Mouse (Mus musculus) CD4-positive, CD25-positive, alpha-beta regulatory T cell, adult 9 weeks (primary cell): Measurements from ENCODE around the gene Cyb5d1. TPM values are rescaled to one million over a fixed set of nuclear protein-coding genes. Genes with fewer than 3 reads are reported as not detected.

Experiments used
- polyA plus RNA-seq: library from polyadenylated mRNA; unstranded; fragments of 100-300 nt; shearing (Covaris generic); gene quantifications from one replicate; pipeline ENCODE4 v1.2.1, GENCODE M21; 2017

The Cyb5d1 gene
- polyA plus RNA-seq, result 38.7 TPM

DNA sequence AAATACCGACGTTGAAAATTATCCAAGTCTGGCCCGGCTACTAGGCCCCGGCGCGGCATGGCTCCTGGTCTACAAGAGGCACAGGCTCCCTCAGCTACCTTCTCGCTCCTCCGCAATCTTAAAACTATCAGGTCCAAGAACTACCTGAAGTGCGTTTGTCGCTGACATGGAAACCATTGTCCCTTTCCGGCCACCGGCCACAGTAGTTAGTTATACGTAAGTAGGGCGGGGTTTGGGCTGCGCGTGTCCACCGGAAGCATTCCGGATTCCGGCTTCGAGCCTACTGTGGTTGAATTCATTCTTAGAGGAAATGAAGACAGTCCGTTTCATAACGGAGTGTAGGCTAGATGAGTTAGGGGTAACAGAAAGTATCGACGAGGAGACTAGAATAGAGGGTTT, at the start of gene Cyb5d1, which contains the start of gene Naa38:
Gene Cyb5d1, minus strand, starts transcription at position 397 of the 399 bp plus-strand sequence.
Gene Naa38, plus strand, starts transcription at position 253 of the 399 bp plus-strand sequence.

DNA sequence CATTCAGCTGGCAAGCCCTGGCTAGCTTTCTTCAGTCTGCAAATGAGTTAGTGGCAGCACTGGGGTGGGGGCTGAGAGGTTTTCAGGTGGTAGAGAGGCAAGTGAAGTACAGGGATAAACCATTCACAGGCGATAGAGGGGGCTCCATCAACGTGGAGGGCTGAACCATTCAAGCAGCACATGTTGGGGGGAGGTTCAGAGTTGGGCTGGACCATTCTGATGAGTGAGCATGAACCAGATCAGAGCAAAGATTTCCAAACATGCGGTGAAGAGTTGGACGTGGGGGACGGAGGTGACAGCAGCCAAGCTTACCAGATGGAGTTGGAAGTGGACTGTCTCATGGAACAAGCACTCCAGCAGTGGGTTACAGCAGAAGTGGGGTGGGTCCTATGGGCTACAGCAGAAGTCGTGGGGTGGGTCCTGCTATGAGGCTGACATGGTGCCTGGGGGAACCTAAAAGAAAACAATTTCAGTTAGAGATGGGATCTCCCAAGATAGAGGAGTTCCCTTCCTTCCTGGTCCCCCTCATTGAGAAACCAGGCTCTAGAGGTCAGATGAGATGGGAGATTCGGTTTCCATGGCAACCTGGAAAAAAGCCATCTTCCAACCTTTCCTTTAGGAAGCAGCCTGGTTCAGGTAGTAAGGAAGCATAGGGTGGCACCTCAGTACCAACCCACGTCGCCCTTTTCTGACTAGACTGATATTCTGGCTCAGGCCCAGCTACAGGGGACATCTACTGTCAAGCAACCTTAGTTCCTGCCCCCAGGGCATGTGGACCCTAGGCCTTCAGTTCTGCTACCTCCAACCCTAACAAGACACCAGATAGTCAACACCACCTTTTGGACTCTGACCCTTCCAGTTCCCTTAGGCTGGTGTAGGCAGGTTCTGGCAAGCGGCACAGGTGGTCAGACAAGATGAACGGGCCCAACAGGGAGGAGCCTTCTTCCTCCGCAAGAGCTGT, 18.1 kb upstream of the Cyb5d1 start, which contains the start of gene Kdm6b:
Gene Kdm6b, minus strand, starts transcription at position 455 of the 961 bp plus-strand sequence.

DNA sequence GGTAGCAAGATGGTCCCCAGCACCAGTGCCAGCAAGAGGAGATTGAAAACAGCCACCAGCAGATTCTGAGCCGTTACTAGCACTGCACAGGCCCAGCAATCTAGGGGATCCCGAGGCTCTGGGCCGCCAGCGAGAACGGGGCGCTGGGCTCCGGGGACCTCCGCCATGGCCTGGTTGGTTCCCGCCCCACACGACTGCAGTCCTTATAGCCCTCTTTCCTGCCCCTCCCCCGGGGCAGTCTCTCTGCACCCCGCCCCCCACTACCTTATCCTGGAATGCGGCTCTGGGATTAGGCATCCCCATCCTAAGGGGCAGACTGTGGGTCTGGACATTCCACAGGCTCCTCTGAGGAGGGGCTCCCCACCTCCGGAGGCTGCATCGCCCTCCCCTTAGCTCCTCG, 2.6 kb upstream of the Cyb5d1 start, which contains the start of gene Tmem88:
Gene Tmem88, minus strand, starts transcription at position 176 of the 400 bp plus-strand sequence.

GRCm38 (mm10) chr11:69369215-69369989, 26.0 kb downstream of the Cyb5d1 start, which contains the start of gene Chd3:
Gene Chd3 (minus strand): TSS chr11:69369406.

Other genes starting within 250 kb of the Cyb5d1 start
- not detected for gene Alox12b, start 238.6 kb downstream of the Cyb5d1 start, polyA plus RNA-seq
- gene Alox8, start 197.8 kb downstream of the Cyb5d1 start, polyA plus RNA-seq, result 7.9 TPM
- 0.24 TPM for gene Gucy2e, start 158.6 kb downstream of the Cyb5d1 start, polyA plus RNA-seq
- 16.9 TPM for gene Cntrob, start 71.9 kb downstream of the Cyb5d1 start, polyA plus RNA-seq
- 112 TPM for gene Trappc1, start 71.7 kb downstream of the Cyb5d1 start, polyA plus RNA-seq
- 2.9 TPM for gene Kcnab3, start 69.4 kb downstream of the Cyb5d1 start, polyA plus RNA-seq
- gene Rnf227, start 55.2 kb downstream of the Cyb5d1 start, polyA plus RNA-seq, result 4.7 TPM
- gene Chd3, start 26.2 kb downstream of the Cyb5d1 start, polyA plus RNA-seq, result 60.6 TPM
- 146 TPM for gene Naa38, start 144 bp downstream of the Cyb5d1 start, polyA plus RNA-seq
- 1.2 TPM for gene Tmem88, start 2.6 kb upstream of the Cyb5d1 start, polyA plus RNA-seq
- gene Kdm6b, start 18.0 kb upstream of the Cyb5d1 start, polyA plus RNA-seq, result 4.3 TPM
- not detected for gene Dnah2, start 153.5 kb upstream of the Cyb5d1 start, polyA plus RNA-seq
- 0.36 TPM for gene Efnb3, start 164.6 kb upstream of the Cyb5d1 start, polyA plus RNA-seq
- gene Wrap53, start 184.6 kb upstream of the Cyb5d1 start, polyA plus RNA-seq, result 30.3 TPM
- gene Trp53, start 184.7 kb upstream of the Cyb5d1 start, polyA plus RNA-seq, result 257 TPM
- gene Atp1b2, start 210.3 kb upstream of the Cyb5d1 start, polyA plus RNA-seq, result not detected
- gene Shbg, start 222.3 kb upstream of the Cyb5d1 start, polyA plus RNA-seq, result not detected
- gene Sat2, start 226.4 kb upstream of the Cyb5d1 start, polyA plus RNA-seq, result not detected
- gene Fxr2, start 237.4 kb upstream of the Cyb5d1 start, polyA plus RNA-seq, result 9.2 TPM